Mouse (Mus musculus) retina, embryonic 14.5 days (tissue): Measurements from ENCODE around the gene Fbxl16.

Experiments used
- DNase-seq: peaks from one replicate; pipeline ENCODE4 v3.0.0-alpha.2; 2015; ENCODE audit warnings: low spot score

Fbxl16 gene

GRCm38 (mm10) chr17:25828712-25829557 lies 20.1 kb downstream of the Fbxl16 start, which contains the start of gene Jmjd8:
Jmjd8 (plus strand) TSS chr17:25828867.
- DNase-seq, result peak; percentile 85

GRCm38 (mm10) chr17:25829558-25830017 lies 20.7 kb downstream of the Fbxl16 start:
- DNase-seq, result no peak

GRCm38 (mm10) chr17:25830200-25830753 lies 21.4 kb downstream of the Fbxl16 start:
- no peak for DNase-seq

- DNase-seq, result no peak
Measured at GRCm38 (mm10) chr17:25830806-25831431, 22.0 kb downstream of the Fbxl16 start.

- DNase-seq, result no peak
Measured at GRCm38 (mm10) chr17:25831451-25832281, 22.8 kb downstream of the Fbxl16 start.

- DNase-seq, result peak; percentile 100
Measured at GRCm38 (mm10) chr17:25832436-25833290, 23.8 kb downstream of the Fbxl16 start.

GRCm38 (mm10) chr17:25833291-25833663 lies 24.4 kb downstream of the Fbxl16 start, which contains the start of gene Stub1:
Stub1 (minus strand) TSS chr17:25833404.
- peak; percentile 92 for DNase-seq

GRCm38 (mm10) chr17:25833961-25834594 lies 25.2 kb downstream of the Fbxl16 start:
- no peak for DNase-seq

GRCm38 (mm10) chr17:25834595-25835222 lies 25.8 kb downstream of the Fbxl16 start:
- no peak for DNase-seq

- no peak for DNase-seq
Measured at GRCm38 (mm10) chr17:25835301-25835700, 26.4 kb downstream of the Fbxl16 start.

GRCm38 (mm10) chr17:25835816-25836215 lies 26.9 kb downstream of the Fbxl16 start:
- no peak for DNase-seq

- DNase-seq, result no peak
Measured at GRCm38 (mm10) chr17:25836397-25837075, 27.7 kb downstream of the Fbxl16 start.

- peak; percentile 60 for DNase-seq
Measured at GRCm38 (mm10) chr17:25837076-25837410, 28.2 kb downstream of the Fbxl16 start, which contains the start of gene Rhbdl1. Rhbdl1 (minus strand) TSS chr17:25837295.

- peak; percentile 43 for DNase-seq
Measured at GRCm38 (mm10) chr17:25837533-25837932, 28.6 kb downstream of the Fbxl16 start.

- DNase-seq, result no peak
Measured at GRCm38 (mm10) chr17:25838904-25839303, 30.0 kb downstream of the Fbxl16 start.

GRCm38 (mm10) chr17:25839455-25840235 lies 30.8 kb downstream of the Fbxl16 start:
- no peak for DNase-seq

GRCm38 (mm10) chr17:25840519-25840918 lies 31.6 kb downstream of the Fbxl16 start:
- no peak for DNase-seq

GRCm38 (mm10) chr17:25841117-25841880 lies 32.4 kb downstream of the Fbxl16 start, which contains the start of gene Gm20683:
Gm20683 (minus strand) TSS chr17:25841763.
- DNase-seq, result no peak
